Mouse (Mus musculus): Measurements from ENCODE around the gene Foxq1.

Gene Foxq1

GRCm38 (mm10) chr13:31567617-31568294 is 11.8 kb downstream of the Foxq1 start:
- in situ Hi-C loops (cut with MboI; ENCODE audit: low sequenced_read_pairs): no loop called here

GRCm38 (mm10) chr13:31572806-31573508 is 17.0 kb downstream of the Foxq1 start:
- in situ Hi-C loops (cut with MboI; ENCODE audit: low sequenced_read_pairs): no loop called here

GRCm38 (mm10) chr13:31574627-31575026 is 18.7 kb downstream of the Foxq1 start:
- in situ Hi-C loops (cut with MboI; ENCODE audit: low sequenced_read_pairs): no loop called here

GRCm38 (mm10) chr13:31576696-31577095 is 20.8 kb downstream of the Foxq1 start:
- in situ Hi-C loops (cut with MboI; ENCODE audit: low sequenced_read_pairs): no loop called here

- in situ Hi-C loops (cut with MboI; ENCODE audit: low sequenced_read_pairs): no loop called here
These were observed 21.6 kb downstream of the Foxq1 start for GRCm38 (mm10) chr13:31577576-31577975.

GRCm38 (mm10) chr13:31578389-31578788 is 22.5 kb downstream of the Foxq1 start:
- in situ Hi-C loops (cut with MboI; ENCODE audit: low sequenced_read_pairs): no loop called here

GRCm38 (mm10) chr13:31579866-31580265 is 23.9 kb downstream of the Foxq1 start:
- in situ Hi-C loops (cut with MboI; ENCODE audit: low sequenced_read_pairs): no loop called here

- in situ Hi-C loops (cut with MboI; ENCODE audit: low sequenced_read_pairs): no loop called here
These were observed 31.4 kb downstream of the Foxq1 start for GRCm38 (mm10) chr13:31587341-31587740.

- in situ Hi-C loops (cut with MboI; ENCODE audit: low sequenced_read_pairs): no loop called here
These were observed 43.6 kb downstream of the Foxq1 start for GRCm38 (mm10) chr13:31599576-31599975.

- in situ Hi-C loops (cut with MboI; ENCODE audit: low sequenced_read_pairs): no loop called here
These were observed 48.0 kb downstream of the Foxq1 start for GRCm38 (mm10) chr13:31603964-31604363.

Measured in CH12F3 (cell line).